Mouse (Mus musculus) T-helper 17 cell (primary cell): ENCODE data around the gene Pmepa1.

Experiments
- in situ Hi-C, 2 experiments: fragments of 300-600 bp; cut with MboI, MseI; formaldehyde crosslinking; loops; 1 replicate in 1 of 2; 2 replicates in 1 of 2; pipeline ENCODE4 v1.15.1; 2025; ENCODE audit warnings: high pct_unique_total_duplicates in 2 of 2

Pmepa1 gene

DNA sequence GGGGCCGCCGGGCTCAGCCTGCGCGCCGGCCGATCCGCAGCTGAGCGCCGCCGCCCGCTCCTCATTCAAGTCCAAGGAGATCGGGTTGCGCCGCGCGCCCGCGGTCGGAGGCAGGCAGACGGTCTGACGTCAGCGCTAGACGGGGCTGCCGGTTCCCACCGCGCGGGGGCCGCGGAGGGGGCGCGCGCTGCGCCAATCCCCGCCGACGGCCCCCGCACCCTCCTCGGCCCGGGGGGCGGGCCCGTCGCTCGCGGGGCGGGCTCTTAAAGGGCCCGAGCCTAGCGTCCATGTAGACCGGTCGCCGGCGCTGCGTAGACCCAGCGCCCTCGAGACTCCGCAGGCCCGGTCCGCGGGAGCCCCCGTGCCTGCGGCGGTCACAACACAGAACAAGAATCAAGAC is at the start of gene Pmepa1:
Gene Pmepa1 (minus strand): TSS at position 125 of the 400 bp plus-strand sequence.
- in situ Hi-C loops, result loop anchor here in 1 of 2 experiments (5.0 kb wide), 1 partner anchor 181 kb away; no protein-coding TSS in a partner anchor

- in situ Hi-C loops, result no loop called here
These were observed 45.4 kb upstream of the Pmepa1 start for GRCm38 (mm10) chr2:173321754-173322153.

- in situ Hi-C loops, result no loop called here
These were observed 44.9 kb upstream of the Pmepa1 start for GRCm38 (mm10) chr2:173321194-173321593.

- in situ Hi-C loops, result no loop called here
These were observed 38.0 kb upstream of the Pmepa1 start for GRCm38 (mm10) chr2:173314291-173314690.

DNA sequence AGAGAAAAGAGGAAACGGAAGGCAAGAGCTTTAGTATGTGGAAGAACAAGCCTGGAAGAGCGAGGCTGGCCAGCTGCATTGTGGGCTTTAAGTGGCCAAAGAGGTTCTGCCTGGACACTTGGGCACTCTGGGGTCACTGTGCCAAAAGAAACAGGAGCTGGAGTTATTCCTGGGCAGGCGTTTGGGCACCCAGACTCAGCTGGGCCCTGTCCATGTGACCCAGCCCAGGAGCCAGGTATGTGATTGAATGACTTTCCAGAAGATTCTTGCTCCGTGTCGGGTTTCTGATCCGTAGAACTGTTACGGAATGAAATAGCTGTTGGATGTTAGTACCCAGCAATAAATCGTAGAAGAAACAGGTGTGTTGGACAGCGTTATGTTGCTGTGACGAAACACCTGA is 32.2 kb upstream of the Pmepa1 start:
- in situ Hi-C loops, result loop anchor here in 1 of 2 experiments (10.0 kb wide), 1 partner anchor 1064 kb away; the partner anchor contains the start of gene Mc3r

GRCm38 (mm10) chr2:173307984-173308383 is 31.7 kb upstream of the Pmepa1 start:
- in situ Hi-C loops, result loop anchor here in 1 of 2 experiments (10.0 kb wide), 1 partner anchor 1063 kb away; the partner anchor contains the start of gene Mc3r

DNA sequence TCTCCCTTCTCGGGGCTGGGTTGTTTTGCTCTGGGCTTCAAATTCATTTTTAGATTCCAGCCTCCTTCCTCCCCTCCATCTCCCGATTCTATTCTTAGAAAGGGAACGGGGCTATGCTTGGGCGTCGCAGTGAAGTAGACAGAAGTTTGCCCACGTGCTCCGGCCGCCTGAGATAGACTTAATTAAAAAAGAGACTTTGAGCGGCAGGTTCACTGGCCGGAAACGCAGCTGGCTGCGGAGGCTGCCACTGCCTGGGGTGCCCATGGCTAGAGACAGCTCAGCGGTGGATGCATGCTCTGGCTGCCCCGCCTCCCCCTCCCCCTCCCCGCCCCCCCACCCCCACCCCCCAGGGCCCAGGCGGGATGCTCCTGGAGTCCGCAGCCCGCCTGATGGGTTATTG is 31.2 kb upstream of the Pmepa1 start:
- in situ Hi-C loops, result loop anchor here in 1 of 2 experiments (10.0 kb wide), 1 partner anchor 1063 kb away; the partner anchor contains the start of gene Mc3r

DNA sequence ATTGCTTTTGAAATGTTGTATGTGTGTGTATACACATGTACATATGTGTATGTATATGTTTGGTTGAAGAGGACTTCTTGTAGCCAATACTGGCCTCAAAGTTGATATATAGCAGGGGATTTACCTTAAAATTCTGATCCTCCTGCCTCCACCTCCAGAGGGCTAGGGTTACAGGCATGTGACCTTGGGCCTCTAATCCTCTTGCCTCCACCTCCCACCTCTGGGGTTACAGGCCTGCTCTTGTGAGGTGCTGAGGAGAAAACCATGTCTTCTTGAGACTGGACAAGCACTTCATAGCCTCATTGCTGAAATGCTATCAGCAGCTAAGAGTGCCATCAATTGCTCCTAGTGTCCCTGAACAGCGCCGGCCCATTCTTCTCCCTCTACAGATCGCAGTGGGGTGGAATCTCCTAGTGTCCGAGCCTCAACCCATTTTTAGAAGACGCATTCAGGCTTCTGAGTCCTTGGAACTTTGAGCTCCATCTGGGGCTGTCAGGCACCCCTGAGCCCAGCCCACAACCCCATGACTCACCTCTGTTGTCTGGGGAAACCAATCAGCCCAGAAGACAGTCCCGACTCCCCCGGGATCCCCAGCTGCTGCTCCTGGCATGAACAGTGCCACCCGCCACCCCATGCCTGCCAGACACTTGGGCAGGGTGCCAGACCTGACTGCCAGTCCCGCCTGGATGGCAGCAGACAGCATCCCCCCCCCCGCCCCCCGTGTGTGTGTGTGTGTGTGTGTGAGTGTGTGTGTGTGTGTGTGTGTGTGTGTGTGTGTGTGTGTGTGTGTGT is 30.6 kb upstream of the Pmepa1 start:
- in situ Hi-C loops, result loop anchor here in 1 of 2 experiments (10.0 kb wide), 1 partner anchor 1062 kb away; the partner anchor contains the start of gene Mc3r

DNA sequence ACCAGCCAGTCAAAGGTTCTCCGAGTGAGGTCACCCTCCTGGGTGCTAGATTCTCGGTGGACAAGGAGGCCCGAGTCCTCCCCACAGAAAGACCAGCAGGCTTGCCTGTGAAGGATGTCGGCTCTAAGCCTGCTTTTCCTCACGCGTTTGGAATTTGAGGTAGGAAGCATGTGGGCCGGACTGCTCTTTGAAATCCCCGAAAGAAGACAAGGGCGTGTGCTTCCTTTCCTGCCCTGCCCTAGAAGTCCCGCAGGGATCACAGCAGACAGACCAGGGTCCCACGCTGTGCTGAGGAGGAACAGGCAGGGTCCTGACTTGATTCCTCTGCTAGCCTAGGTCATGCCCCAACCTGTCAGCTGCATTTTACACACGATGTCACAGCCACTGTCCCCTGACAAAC is 28.7 kb upstream of the Pmepa1 start:
- in situ Hi-C loops, result loop anchor here in 1 of 2 experiments (10.0 kb wide), 1 partner anchor 1060 kb away; the partner anchor contains the start of gene Mc3r

GRCm38 (mm10) chr2:173300663-173301630 is 24.6 kb upstream of the Pmepa1 start:
- in situ Hi-C loops, result loop anchor here in 1 of 2 experiments (10.0 kb wide), 1 partner anchor 1056 kb away; the partner anchor contains the start of gene Mc3r

DNA sequence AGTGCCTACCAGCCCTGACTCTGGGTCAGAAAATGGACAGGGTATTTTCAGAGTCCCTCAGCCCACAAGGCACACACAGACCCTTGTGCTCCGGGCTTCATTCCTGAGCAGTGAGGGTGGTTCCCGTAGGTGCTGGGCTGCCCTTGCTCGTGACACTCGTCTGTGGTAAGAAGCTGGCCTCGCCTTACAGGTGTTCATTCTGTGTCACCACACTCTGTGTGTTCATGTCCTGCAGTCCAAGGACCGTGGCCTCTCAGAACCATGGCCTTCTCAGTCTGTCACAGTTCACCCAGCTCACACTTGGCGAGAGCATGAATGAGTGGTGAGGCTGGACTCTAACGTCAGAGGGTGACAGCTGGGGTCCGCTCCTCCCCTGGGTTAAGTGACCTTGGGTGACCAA is 20.1 kb upstream of the Pmepa1 start:
- in situ Hi-C loops, result no loop called here

DNA sequence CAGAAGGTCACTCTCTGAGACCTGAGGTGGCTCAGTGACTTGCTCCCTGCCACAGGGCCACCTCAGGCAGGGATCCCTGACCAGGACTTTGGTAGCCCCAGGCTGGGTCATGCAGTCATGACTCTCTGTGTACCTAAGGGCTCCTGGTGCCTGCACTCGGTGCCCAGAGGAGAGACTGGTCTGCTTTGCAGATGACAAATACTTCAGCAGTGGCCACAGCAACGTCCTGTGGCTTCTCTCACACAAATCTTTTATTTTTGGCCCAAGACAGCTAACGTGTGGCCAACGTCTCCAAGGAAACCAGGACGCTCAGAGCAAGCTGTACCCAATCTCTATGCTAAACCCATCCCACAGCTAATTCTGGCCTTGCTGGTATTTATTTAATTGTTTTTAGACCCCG is 16.7 kb upstream of the Pmepa1 start:
- in situ Hi-C loops, result no loop called here

GRCm38 (mm10) chr2:173292551-173292950 is 16.2 kb upstream of the Pmepa1 start:
- in situ Hi-C loops, result no loop called here

DNA sequence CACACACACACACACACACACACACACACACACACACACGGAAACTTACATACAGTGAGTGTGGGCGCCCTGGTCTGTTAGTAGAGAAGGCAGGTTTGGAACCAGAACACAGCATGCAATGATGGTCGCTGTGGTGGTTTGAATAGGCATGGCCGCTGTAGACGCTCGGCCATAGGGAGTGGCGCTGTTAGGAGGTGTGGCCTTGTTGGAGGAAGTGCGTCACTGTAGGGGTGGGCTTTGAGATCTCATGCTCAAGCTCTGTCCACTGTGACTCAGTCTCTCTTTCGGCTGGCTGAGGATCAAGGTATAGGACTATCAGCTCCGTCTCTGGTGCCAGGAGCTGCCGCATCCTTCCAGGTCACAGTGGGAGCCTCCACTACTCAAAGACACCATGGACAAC is 14.6 kb upstream of the Pmepa1 start:
- in situ Hi-C loops, result no loop called here

GRCm38 (mm10) chr2:173289928-173290327 is 13.6 kb upstream of the Pmepa1 start:
- in situ Hi-C loops, result no loop called here

DNA sequence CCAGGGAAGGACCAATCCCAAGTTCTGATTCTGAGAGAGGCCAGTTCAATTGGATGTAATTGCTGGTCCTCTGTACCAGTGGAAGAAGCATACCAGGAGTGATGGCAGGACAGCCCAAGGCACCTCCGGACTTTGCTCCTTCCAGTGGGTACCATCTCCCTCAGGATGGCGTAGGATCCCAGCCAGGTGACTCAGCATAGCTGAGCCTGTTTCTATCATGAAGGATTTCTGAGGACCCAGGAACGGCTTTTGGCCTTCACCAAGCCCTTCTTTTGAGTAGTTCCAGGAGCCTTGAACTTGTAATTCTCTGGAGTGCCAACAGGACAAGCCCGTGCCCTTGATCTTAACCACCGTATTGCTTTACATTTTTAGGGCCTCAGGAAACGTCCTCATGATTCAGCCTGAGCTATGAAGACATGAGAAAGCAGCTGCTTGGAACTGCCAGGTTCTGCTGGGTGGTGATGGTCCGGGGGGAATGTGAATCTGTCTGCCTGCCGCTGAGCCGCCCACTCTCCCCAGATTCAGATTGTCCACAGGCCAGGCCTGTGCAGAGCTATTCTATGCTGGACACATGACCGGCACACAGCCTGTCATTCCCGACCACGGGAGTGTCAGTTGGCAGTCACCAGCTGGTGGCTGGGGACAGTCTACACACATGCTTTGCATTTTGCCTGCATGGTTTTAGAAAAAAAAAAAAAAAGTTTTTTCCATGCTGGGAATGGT is 9.6 kb upstream of the Pmepa1 start:
- in situ Hi-C loops, result no loop called here

DNA sequence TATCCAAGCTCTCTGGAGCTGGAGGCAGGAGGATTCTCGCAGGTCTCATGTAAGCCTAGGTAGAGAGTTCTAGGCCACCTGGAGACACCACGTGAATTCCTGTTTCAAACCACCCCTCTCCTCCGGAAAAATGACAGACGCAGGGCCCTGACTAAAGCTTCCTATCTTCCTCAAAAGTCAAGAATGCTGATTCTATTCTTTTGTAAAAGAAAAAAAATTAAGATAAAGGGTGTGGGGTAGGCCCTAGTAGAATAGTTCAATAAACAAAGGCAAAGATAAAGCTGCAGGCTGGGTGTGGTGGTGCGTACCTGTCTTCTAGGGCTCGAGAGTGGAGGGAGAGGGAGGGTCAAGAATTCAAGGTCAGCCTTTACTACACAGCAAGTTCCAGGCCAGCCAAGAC is 8.4 kb upstream of the Pmepa1 start:
- in situ Hi-C loops, result loop anchor here (5.0 kb wide), 2 partner anchors 128 to 133 kb away; no protein-coding TSS in a partner anchor

DNA sequence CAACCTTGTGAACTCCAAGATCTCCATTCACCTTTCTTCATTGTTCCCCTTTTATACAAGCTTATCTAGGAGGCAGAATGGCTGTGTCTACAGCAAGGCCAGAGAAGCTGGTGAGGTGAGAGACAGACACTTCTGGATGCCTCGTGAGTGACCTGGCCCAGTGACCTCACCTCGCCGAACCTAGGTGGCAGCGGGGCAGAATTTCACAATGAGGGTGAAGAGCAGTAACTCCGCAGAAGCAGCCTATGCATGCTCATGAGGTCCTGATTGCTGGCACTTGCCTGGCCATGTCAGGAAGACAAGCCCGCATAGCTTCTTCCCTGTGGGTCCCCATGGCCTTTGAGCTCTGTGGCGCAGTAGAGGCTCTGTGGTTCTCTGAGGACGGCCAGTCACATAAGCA is 5.9 kb upstream of the Pmepa1 start:
- in situ Hi-C loops, result loop anchor here (5.0 kb wide), 2 partner anchors 130 to 135 kb away; no protein-coding TSS in a partner anchor

- in situ Hi-C loops, result loop anchor here (5.0 kb wide), 2 partner anchors 131 to 136 kb away; no protein-coding TSS in a partner anchor
These were observed 4.9 kb upstream of the Pmepa1 start for GRCm38 (mm10) chr2:173281021-173281937.
